Mouse (Mus musculus): Measurements from ENCODE around the gene Cd53.
A peak's percentile ranks its signal among the peaks of the same experiment; 100 is the strongest.

The Cd53 gene

DNA sequence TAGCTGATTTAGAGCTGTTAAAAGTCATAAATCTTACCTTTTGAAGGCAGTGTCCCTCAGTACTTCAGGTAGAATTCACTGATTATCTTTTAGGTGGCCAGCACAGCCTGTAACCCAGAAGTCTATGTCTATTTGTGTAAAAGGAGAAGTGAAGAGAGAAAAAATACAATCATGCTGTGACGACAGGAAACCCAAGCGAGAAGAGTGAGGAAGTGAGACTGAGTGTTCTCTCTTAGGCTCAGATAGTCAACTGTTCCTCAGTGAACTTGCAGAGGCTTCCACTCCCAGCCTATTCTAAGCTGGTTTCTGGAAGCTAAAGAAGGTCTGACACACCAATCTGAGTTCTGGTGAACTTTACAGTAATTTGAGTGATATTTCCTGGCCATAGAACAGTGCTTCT lies at the start of gene Cd53:
Cd53 (minus strand) TSS at position 220 of the 400 bp plus-strand sequence.
- peak; percentile 36 for DNase-seq (ENCODE audit: low read depth, low spot score)

DNA sequence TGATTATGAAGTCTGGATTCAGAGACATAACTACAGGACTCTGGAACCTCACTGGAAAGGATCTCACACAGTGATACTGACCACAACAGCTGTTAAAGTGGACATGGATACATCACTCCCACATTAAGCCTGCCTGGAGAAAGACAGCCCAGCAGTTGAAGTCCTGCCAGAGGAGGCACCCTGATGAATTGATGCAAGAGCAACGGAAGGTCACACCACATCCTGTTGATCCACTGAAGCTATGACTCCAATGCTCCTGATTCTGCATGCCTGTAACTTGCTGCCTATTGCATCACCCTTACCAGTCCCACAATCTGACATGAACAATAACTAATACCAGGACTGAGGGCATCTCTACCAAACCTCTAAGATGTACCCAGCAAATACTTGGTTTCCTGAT lies 42.2 kb upstream of the Cd53 start:
- DNase-seq (ENCODE audit: low read depth, low spot score): no peak

DNA sequence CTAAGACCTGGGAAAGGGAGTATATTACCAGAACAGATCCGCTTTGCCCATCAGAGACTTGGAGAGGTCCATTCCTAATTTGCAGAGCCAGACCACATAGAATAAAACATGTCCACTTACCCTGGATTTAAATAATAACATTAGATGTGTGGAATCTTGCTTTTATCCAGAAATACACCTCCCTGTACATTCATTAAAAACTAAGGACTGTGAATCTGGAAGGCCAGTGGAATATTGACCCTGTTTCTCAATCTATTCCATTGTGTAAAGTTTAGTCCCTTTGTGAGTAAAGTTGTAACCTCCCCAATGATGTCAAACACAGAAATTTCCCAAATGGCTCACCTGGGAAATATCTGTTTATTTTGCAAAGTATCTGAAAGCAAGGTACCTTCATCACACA lies 36.2 kb upstream of the Cd53 start, which contains the start of gene Olfr266:
Olfr266 (minus strand) TSS at position 101 of the 400 bp plus-strand sequence.
- DNase-seq (ENCODE audit: low read depth, low spot score): no peak

DNA sequence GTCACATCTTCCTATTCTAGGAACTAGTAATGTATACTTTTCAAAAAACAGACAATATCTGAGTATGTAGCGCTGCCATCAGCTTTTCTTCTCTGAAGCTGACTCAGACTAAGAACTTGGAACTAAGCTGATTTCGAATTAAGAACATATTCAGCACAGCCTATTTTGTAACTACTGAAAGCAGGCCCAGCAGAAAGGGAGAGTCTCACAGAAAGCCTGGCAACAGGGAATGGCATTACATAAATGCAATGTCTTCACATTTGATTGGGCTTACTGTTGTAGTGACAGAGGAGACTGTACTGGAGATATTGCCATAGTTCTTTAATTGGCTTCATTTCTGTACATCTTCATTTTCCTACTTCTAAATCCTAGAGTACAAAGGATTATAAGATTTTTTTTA lies 27.7 kb upstream of the Cd53 start:
- no peak for DNase-seq (ENCODE audit: low read depth, low spot score)

DNA sequence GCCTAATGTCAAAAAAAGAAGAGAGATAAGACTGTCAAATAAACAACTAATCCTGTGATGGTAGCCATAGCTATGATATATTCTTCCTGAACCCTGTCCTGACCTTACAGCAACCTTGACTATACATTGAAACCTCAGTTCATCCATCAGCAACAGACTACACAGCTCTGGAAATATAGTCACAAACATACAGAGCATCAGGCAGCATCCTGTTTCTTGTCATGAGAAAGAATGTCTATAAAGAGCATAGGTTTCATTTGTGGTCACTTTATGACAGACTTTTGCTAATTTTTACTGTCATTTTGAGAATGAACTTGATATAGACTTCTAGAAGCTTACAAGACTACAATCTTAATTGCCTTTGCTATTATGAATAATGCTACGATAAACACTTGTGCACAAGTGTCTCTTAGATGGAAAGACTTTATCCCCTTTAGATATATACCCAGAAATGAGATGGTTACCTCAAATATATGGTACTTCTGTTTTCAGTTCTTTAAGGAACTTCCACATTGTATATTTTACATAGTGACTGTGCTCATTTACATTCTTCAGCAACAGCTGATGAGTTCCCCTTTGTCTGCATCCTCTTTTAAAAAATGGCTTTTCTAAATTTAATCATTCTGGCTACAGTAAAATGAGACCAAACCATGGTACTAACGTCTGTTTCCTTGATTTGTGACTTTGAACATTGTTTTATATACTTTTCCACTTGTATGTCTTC lies 19.2 kb upstream of the Cd53 start:
- no peak for DNase-seq (ENCODE audit: low read depth, low spot score)

DNA sequence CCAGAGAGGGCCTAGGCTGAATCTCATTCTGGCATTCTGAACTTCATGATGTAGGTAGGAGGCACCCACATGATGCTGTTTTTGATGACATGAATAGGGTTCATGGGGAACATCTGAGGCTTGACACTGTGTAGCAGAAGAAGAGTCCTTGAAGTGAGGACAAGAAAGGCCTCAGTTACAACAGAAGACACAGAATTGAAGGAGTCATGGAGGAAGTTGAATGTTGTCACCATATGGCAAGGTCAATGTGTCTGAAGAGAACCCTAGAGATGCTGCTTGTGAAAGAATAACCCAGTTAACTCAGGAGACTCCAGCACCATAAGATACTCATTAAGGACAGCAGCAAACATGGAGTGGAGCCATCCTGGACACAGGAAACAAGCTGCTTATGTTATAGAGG lies 8.1 kb upstream of the Cd53 start:
- DNase-seq (ENCODE audit: low read depth, low spot score): no peak

DNA sequence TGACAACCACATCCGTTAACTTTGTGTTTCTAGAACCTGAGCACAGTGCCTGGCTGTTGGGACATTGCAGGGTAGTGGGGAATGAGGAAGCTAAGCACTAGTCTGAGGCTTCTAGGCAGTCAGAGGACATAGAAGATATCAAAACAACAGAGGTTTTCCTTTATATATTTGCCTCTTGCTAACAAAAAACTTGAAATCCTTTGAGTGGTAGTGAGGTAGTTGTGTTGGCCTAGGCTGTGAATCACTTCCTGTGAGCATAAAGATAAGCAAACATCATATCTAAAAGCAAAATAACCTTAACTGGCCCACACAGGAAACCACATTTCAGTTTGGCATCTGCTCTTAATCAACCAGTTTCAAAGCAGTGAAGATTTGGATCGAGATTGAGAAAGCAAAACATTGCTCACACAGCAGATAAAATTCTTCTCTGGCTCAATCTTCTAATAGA lies 1.5 kb downstream of the Cd53 start:
- DNase-seq (ENCODE audit: low read depth, low spot score): no peak

DNA sequence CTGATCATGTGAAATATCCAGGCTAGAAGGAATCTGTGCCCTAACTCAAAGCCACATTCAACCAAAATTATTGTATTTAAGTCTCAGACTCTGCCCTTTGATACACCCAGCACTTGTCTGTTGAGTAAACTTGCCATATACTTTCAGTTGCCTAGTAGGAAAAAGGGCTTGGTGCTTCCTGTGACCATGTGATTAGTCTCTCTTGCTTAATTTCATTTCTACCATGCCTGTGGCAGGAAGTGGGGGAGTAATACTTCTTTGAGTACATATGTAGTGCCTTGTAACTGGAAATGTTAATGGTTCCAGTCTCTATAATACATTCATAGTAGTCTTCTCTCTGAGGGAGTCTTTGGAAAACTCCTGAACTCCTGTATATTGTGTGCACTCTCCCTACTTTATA lies 2.0 kb downstream of the Cd53 start:
- DNase-seq (ENCODE audit: low read depth, low spot score): no peak

DNA sequence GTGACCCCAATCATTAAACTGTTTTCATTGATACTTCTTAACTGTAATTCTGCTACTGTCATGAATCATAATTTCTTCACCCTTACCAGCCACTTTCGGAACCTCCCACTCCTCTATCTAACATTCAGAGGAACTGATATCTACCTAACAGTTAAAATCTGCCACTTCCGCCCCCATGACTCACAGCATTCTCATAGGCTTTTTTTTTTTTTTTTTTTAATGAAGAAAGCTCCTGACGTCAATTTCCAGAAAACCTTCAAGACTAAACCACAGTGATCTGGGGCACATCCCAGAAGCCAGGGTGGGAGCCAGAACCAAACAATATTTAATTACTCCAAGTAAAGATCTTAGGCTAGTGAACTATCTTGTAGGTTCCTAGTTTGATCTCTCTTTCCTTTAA lies 4.8 kb downstream of the Cd53 start:
- no peak for DNase-seq (ENCODE audit: low read depth, low spot score)

DNA sequence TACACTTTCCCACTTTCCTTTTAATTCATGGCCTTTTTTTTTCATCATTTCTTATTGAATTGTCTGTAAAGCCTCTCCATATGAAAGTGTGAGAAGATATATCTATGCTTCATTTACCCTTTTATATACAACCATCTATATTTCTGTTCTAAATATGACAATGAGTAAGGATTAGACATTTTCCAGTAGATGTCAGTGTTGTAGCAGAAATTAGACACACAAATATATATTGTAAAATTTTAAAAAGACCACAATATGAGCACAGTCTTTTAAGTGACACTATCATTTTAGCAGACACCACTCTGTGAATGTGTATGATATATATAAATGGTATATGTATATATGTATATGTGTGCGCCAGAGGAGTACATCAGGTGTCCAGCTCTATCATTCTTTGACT lies 18.1 kb downstream of the Cd53 start:
- no peak for DNase-seq (ENCODE audit: low read depth, low spot score)

DNA sequence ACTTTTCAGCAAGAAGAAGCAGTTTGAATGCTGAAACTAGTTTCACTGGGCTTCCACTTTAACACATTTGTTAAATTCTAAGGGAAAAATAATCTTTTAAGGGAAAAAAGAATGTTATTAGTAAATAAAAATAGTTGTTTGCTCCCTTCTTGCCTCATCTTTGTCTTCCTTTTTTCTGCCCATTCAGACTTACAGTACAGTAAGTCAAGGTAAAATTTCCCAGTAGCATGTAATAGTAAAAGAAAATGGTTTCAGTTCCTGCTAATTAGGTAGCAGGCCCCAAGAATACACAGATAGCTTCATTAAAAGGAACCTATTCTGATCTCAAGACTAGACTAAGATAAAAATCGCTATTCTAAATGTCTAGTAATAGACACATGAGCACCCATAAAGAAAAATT lies 34.1 kb downstream of the Cd53 start:
- no peak for DNase-seq (ENCODE audit: low read depth, low spot score)

DNA sequence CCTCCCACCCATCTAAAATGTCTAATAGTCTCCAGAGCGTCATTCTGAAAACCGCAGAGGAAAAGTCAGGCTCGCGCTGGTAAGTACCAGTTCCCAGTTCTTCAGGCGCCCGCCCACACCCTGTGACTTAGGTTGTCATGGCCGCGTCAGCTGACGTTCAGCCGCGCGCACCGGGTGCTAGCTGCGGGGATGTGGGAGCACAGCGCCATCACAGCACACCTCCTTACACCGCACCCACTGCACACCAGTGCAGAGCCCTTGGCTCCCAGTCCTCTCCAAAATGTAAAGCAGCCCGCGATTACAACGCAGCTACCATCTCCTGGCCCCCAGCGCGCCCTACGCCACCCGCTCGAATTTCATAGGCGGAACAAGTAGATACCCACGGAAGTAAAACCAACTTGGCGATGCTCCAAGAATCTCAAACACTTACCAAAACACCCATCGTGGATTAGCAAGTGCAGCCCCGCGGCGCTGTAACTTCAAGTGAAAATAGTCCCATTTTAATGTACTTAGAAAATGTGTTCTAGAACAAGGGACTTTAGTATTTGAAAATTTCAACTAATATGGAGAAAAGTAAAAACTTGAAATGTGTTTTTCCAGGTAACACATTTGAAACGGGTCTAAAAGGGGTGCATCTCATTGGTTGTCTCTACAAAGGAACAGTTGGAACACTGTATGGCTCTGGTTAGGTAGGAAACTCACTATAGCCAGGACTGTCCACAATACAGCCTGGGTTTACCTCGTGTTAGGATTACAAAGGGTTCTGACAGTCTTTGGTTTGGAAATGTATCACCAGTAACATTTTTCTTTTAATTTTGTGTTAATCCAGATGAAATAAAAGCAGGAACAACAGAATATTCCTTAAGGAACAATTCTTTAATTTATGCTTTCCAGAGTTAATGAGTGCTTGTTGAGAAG lies 67.7 kb downstream of the Cd53 start:
- DNase-seq (ENCODE audit: low read depth, low spot score): peak; percentile 76

DNA sequence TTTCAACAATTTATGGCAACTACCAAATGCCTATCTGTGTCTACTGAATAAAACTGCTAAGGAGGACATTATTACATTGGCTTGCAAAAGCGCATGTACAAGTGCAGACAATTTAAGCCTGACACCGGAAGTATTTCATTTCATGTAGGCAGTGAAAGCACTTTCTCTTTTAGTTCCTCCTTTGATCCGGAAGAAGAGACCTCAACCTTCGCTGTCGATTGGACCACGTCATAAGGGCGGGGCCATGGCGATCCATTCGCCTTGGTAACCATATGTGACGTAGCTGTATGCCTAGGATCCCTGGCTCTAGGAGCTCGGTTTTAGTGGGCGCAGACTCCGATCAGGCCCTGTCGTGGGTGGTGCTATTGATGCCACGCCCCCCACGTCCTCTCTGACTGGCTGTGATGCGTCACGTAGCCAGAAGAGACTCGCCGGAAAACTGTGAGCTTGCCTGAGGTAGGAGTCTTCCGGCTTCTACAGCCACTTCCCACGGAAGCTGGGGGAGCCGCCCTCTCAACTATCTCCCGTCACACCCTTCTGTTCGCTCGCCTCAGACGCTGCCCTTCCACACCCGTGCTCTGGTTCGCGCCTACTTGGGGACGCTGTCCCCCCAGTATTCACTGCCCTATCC lies 68.4 kb downstream of the Cd53 start:
- peak; percentile 97 for DNase-seq (ENCODE audit: low read depth, low spot score)
